Mouse (Mus musculus) left cerebral cortex, adult 9 months (tissue): ENCODE measurements around the gene Cyp11a1.

Experiments used
- DNase-seq, 2 experiments: peaks; one replicate each; pipeline ENCODE4 v3.0.0; 2022; ENCODE audit warnings: low spot score in 2 of 2

Cyp11a1 gene

GRCm38 (mm10) chr9:58008336-58009014 is 2.3 kb downstream of the Cyp11a1 start:
- DNase-seq = no peak

- DNase-seq = no peak
These were observed 2.8 kb downstream of the Cyp11a1 start for GRCm38 (mm10) chr9:58009015-58009362.

- no peak for DNase-seq
These were observed 3.4 kb downstream of the Cyp11a1 start for GRCm38 (mm10) chr9:58009588-58009987.

- no peak for DNase-seq
These were observed 4.8 kb downstream of the Cyp11a1 start for GRCm38 (mm10) chr9:58011027-58011426.

GRCm38 (mm10) chr9:58011552-58011951 is 5.3 kb downstream of the Cyp11a1 start:
- no peak for DNase-seq

GRCm38 (mm10) chr9:58012486-58012885 is 6.3 kb downstream of the Cyp11a1 start:
- no peak for DNase-seq

- DNase-seq = peak in 1 of 2 experiments; percentile 44
These were observed 6.7 kb downstream of the Cyp11a1 start for GRCm38 (mm10) chr9:58012935-58013334.

- DNase-seq = no peak
These were observed 8.4 kb downstream of the Cyp11a1 start for GRCm38 (mm10) chr9:58014393-58015160.

- no peak for DNase-seq
These were observed 9.6 kb downstream of the Cyp11a1 start for GRCm38 (mm10) chr9:58015856-58016255.

- DNase-seq = no peak
These were observed 10.8 kb downstream of the Cyp11a1 start for GRCm38 (mm10) chr9:58016962-58017361.

- no peak for DNase-seq
These were observed 12.2 kb downstream of the Cyp11a1 start for GRCm38 (mm10) chr9:58018385-58018784.

- DNase-seq = no peak
These were observed 19.8 kb downstream of the Cyp11a1 start for GRCm38 (mm10) chr9:58025995-58026394.

GRCm38 (mm10) chr9:58027426-58028180 is 21.4 kb downstream of the Cyp11a1 start:
- no peak for DNase-seq

- no peak for DNase-seq
These were observed 22.6 kb downstream of the Cyp11a1 start for GRCm38 (mm10) chr9:58028841-58029240.

GRCm38 (mm10) chr9:58029635-58030034 is 23.4 kb downstream of the Cyp11a1 start:
- DNase-seq = no peak

GRCm38 (mm10) chr9:58031895-58032294 is 25.7 kb downstream of the Cyp11a1 start:
- no peak for DNase-seq

- DNase-seq = peak; percentile 51 to 75
These were observed 29.3 kb downstream of the Cyp11a1 start for GRCm38 (mm10) chr9:58035519-58035918.

- no peak for DNase-seq
These were observed 29.9 kb downstream of the Cyp11a1 start for GRCm38 (mm10) chr9:58035951-58036698.

- no peak for DNase-seq
These were observed 30.8 kb downstream of the Cyp11a1 start for GRCm38 (mm10) chr9:58036961-58037360.

- peak in 1 of 2 experiments; percentile 73 for DNase-seq
These were observed 32.4 kb downstream of the Cyp11a1 start for GRCm38 (mm10) chr9:58038500-58039168.

- DNase-seq = no peak
These were observed 34.8 kb downstream of the Cyp11a1 start for GRCm38 (mm10) chr9:58040977-58041376.
